Mouse (Mus musculus) liver, embryonic 14.5 days (tissue): Measurements from ENCODE around the gene Cyp3a57.
"Not testable (repeated sequence)": the region's sequence is repeated elsewhere in the genome, so short reads cannot be mapped to it uniquely, and the experiment has no call there.

Experiments used
- CTCF ChIP-seq: IDR thresholded peaks from 2 replicates; pipeline ENCODE4 v1.5.1; 2016; ENCODE audit warnings: antibody characterized with exemption, low read depth, control low read depth
- EP300 ChIP-seq: IDR thresholded peaks from 2 replicates; pipeline ENCODE4 v1.6.1; 2016; ENCODE audit warnings: antibody characterized with exemption, low read depth

- TF ChIP-seq EP300, CTCF: not testable (repeated sequence)
Observed at GRCm38 (mm10) chr5:145307811-145308210, 37.3 kb upstream of the Cyp3a57 start.
